Mouse (Mus musculus): ENCODE data around the gene Chchd2. TPM values are rescaled to one million over a fixed set of nuclear protein-coding genes. Genes with fewer than 3 reads are reported as not detected.
"Not testable (repeated sequence)": the region's sequence is repeated elsewhere in the genome, so short reads cannot be mapped to it uniquely, and the experiment has no call there.

Chchd2 gene
- 116 and 119 TPM in 2 replicates for total RNA-seq (2017)

GRCm38 (mm10) chr5:129886911-129887636, at the start of gene Chchd2:
Gene Chchd2, minus strand, starts transcription at chr5:129887470.
- peak; percentile 97 for ATAC-seq (ENCODE audit: extremely low read depth, insufficient number of reproducible peaks, low FRiP score, poor library complexity, severe bottlenecking)

- ATAC-seq (ENCODE audit: extremely low read depth, insufficient number of reproducible peaks, low FRiP score, poor library complexity, severe bottlenecking) = no peak
Observed at GRCm38 (mm10) chr5:129936941-129937340, 49.7 kb upstream of the Chchd2 start.

GRCm38 (mm10) chr5:129929924-129930855, 42.9 kb upstream of the Chchd2 start:
- 0 out of 2 replicates have a peak, but pooled peaks have one; percentile 19 for ATAC-seq (ENCODE audit: extremely low read depth, insufficient number of reproducible peaks, low FRiP score, poor library complexity, severe bottlenecking)

- ATAC-seq (ENCODE audit: extremely low read depth, insufficient number of reproducible peaks, low FRiP score, poor library complexity, severe bottlenecking) = no peak
Observed at GRCm38 (mm10) chr5:129925933-129926332, 38.7 kb upstream of the Chchd2 start.

- no peak for ATAC-seq (ENCODE audit: extremely low read depth, insufficient number of reproducible peaks, low FRiP score, poor library complexity, severe bottlenecking)
Observed at GRCm38 (mm10) chr5:129924820-129925452, 37.7 kb upstream of the Chchd2 start.

GRCm38 (mm10) chr5:129921972-129922371, 34.7 kb upstream of the Chchd2 start:
- ATAC-seq (ENCODE audit: extremely low read depth, insufficient number of reproducible peaks, low FRiP score, poor library complexity, severe bottlenecking) = no peak

GRCm38 (mm10) chr5:129919320-129919719, 32.0 kb upstream of the Chchd2 start:
- ATAC-seq (ENCODE audit: extremely low read depth, insufficient number of reproducible peaks, low FRiP score, poor library complexity, severe bottlenecking) = no peak

GRCm38 (mm10) chr5:129918752-129919151, 31.5 kb upstream of the Chchd2 start:
- ATAC-seq (ENCODE audit: extremely low read depth, insufficient number of reproducible peaks, low FRiP score, poor library complexity, severe bottlenecking) = no peak

- ATAC-seq (ENCODE audit: extremely low read depth, insufficient number of reproducible peaks, low FRiP score, poor library complexity, severe bottlenecking) = no peak
Observed at GRCm38 (mm10) chr5:129918065-129918651, 30.9 kb upstream of the Chchd2 start.

GRCm38 (mm10) chr5:129915491-129915890, 28.2 kb upstream of the Chchd2 start:
- ATAC-seq (ENCODE audit: extremely low read depth, insufficient number of reproducible peaks, low FRiP score, poor library complexity, severe bottlenecking) = not testable (repeated sequence)

- peak; percentile 86 for ATAC-seq (ENCODE audit: extremely low read depth, insufficient number of reproducible peaks, low FRiP score, poor library complexity, severe bottlenecking)
Observed at GRCm38 (mm10) chr5:129914024-129914423, 26.8 kb upstream of the Chchd2 start.

- ATAC-seq (ENCODE audit: extremely low read depth, insufficient number of reproducible peaks, low FRiP score, poor library complexity, severe bottlenecking) = no peak
Observed at GRCm38 (mm10) chr5:129909591-129909990, 22.3 kb upstream of the Chchd2 start.

GRCm38 (mm10) chr5:129909147-129909546, 21.9 kb upstream of the Chchd2 start:
- ATAC-seq (ENCODE audit: extremely low read depth, insufficient number of reproducible peaks, low FRiP score, poor library complexity, severe bottlenecking) = no peak

GRCm38 (mm10) chr5:129908242-129908965, 21.1 kb upstream of the Chchd2 start, which contains the start of gene Nupr1l:
Gene Nupr1l, plus strand, starts transcription at chr5:129908540.
- peak; percentile 89 for ATAC-seq (ENCODE audit: extremely low read depth, insufficient number of reproducible peaks, low FRiP score, poor library complexity, severe bottlenecking)

GRCm38 (mm10) chr5:129907775-129908174, 20.5 kb upstream of the Chchd2 start:
- ATAC-seq (ENCODE audit: extremely low read depth, insufficient number of reproducible peaks, low FRiP score, poor library complexity, severe bottlenecking) = no peak

- ATAC-seq (ENCODE audit: extremely low read depth, insufficient number of reproducible peaks, low FRiP score, poor library complexity, severe bottlenecking) = no peak
Observed at GRCm38 (mm10) chr5:129898449-129898848, 11.2 kb upstream of the Chchd2 start, which contains the start of gene Phkg1. Gene Phkg1, minus strand, starts transcription at chr5:129898549.

GRCm38 (mm10) chr5:129895198-129896088, 8.2 kb upstream of the Chchd2 start, which contains the start of gene Zbed5:
Gene Zbed5, plus strand, starts transcription at chr5:129895723.
- ATAC-seq (ENCODE audit: extremely low read depth, insufficient number of reproducible peaks, low FRiP score, poor library complexity, severe bottlenecking) = peak; percentile 100

Measured in neutrophil, adult 5-6 weeks (primary cell).